Mouse (Mus musculus) hindbrain, postnatal 0 days (tissue): ENCODE data around the gene Acat2. TPM values are rescaled to one million over a fixed set of nuclear protein-coding genes. Genes with fewer than 3 reads are reported as not detected.
"Not testable (repeated sequence)": the region's sequence is repeated elsewhere in the genome, so short reads cannot be mapped to it uniquely, and the experiment has no call there.

Source experiments
- ATAC-seq: fragments of 200-750 bp; cut with Nextera tagmentation; 2 replicates; pipeline ENCODE4 v1.8.0; 2017; ENCODE audit warnings: mild to moderate bottlenecking, moderate TSS enrichment, moderate library complexity
- DNase-seq: peaks from one replicate; pipeline ENCODE4 v3.0.0-alpha.2; 2015; ENCODE audit warnings: low spot score
- H3K27ac ChIP-seq: fragments of 300-500 bp; sonication (generic); 2 replicates; pipeline ENCODE4 v1.5.1; 2014; ENCODE audit warnings: mild to moderate bottlenecking
- H3K27me3 ChIP-seq: fragments of 300-500 bp; sonication (generic); 2 replicates; pipeline ENCODE4 v1.6.1; 2014; ENCODE audit warnings: low read length, mixed read lengths; ENCODE audit not compliant: insufficient read depth
- H3K36me3 ChIP-seq: fragments of 300-500 bp; sonication (generic); 2 replicates; pipeline ENCODE4 v1.6.1; 2014; ENCODE audit warnings: low read length, mixed read lengths; ENCODE audit not compliant: insufficient read depth
- H3K4me1 ChIP-seq: fragments of 300-500 bp; sonication (generic); 2 replicates; pipeline ENCODE4 v1.6.1; 2014; ENCODE audit warnings: antibody characterized with exemption, low read length, mixed read lengths; ENCODE audit not compliant: insufficient read depth
- H3K4me2 ChIP-seq: fragments of 300-500 bp; sonication (generic); 2 replicates; pipeline ENCODE4 v1.6.1; 2014; ENCODE audit warnings: low read depth, mild to moderate bottlenecking, low read length, moderate library complexity, mixed read lengths
- H3K4me3 ChIP-seq: fragments of 300-500 bp; sonication (generic); 2 replicates; pipeline ENCODE4 v1.5.1; 2014; ENCODE audit warnings: low read length
- H3K9ac ChIP-seq: fragments of 300-500 bp; sonication (generic); replicated peaks from 2 replicates; pipeline ENCODE4 v1.6.1; 2014; ENCODE audit warnings: mild to moderate bottlenecking, low read length, moderate library complexity, mixed read lengths
- H3K9me3 ChIP-seq: fragments of 300-500 bp; sonication (generic); 2 replicates; pipeline ENCODE4 v1.6.1; 2016; ENCODE audit warnings: low read length, mixed read lengths
- CTCF ChIP-seq: IDR thresholded peaks from 2 replicates; pipeline ENCODE4 v1.5.1; 2016; ENCODE audit warnings: antibody characterized with exemption, control low read depth, low read depth
- WGBS: fragments of 180-500 bp; shearing (Covaris S2); extraction: QIAGEN DNeasy Blood & Tissue Kit; methylation state at CpG from one replicate; pipeline ENCODE4 v1.1.7; 2014; 5-methylcytosine and 5-hydroxymethylcytosine counted together
- polyA plus RNA-seq: library from polyadenylated mRNA; unstranded; fragments of >200 nt; fragmentation: Nextera tagmentation; extraction: Ambion mirVana; gene quantifications from 2 replicates; pipeline ENCODE4 v1.2.1, GENCODE M21; 2015
- total RNA-seq: library from RNA; depleted of rRNA; stranded (reverse); fragments of >200 nt; gene quantifications from 2 replicates; pipeline ENCODE4 v1.2.3, GENCODE M21; 2014

Gene Acat2
- total and polyA plus RNA-seq, 2 experiments from 2014 or later, result 161 to 212 TPM

GRCm38 (mm10) chr17:12938077-12938476 is 22.5 kb downstream of the Acat2 start:
- DNase-seq (no peak), ATAC-seq (no peak)
- H3K27ac ChIP-seq, result no peak overlapping the region
- H3K9ac ChIP-seq, result no peak overlapping the region
- 36% methylated on average over 2 of the region's 2 CpGs for WGBS
- no peaks in the 10 kb centered on the region for H3K4me1 ChIP-seq
- H3K27me3 ChIP-seq, result no peaks in the 10 kb centered on the region
- no peak for TF ChIP-seq CTCF
- no peak overlapping the region for H3K4me2 ChIP-seq
- H3K4me3 ChIP-seq, result no peak overlapping the region
- H3K36me3 ChIP-seq, result peaks cover 2% of the 10 kb centered on the region; the same call in 1 of the 2 replicates
- no peaks in the 10 kb centered on the region for H3K9me3 ChIP-seq

- DNase-seq, result no peak
- no peak for TF ChIP-seq CTCF
- H3K36me3 ChIP-seq, result no peaks in the 10 kb centered on the region
- H3K4me1 ChIP-seq, result no peaks in the 10 kb centered on the region
- no peak for ATAC-seq
- H3K9me3 ChIP-seq, result no peaks in the 10 kb centered on the region
- no peak overlapping the region for H3K27ac ChIP-seq
- WGBS, result 88% methylated on average over 2 of the region's 2 CpGs
- no peak overlapping the region for H3K4me3 ChIP-seq
- H3K9ac ChIP-seq, result no peak overlapping the region
- no peaks in the 10 kb centered on the region for H3K27me3 ChIP-seq
- H3K4me2 ChIP-seq, result no peak overlapping the region
These were observed 23.1 kb downstream of the Acat2 start for GRCm38 (mm10) chr17:12937412-12937970.

- no peaks in the 10 kb centered on the region for H3K4me1 ChIP-seq
- ATAC-seq, result no peak
- no peaks in the 10 kb centered on the region for H3K36me3 ChIP-seq
- no peak overlapping the region for H3K4me2 ChIP-seq
- no peaks in the 10 kb centered on the region for H3K9me3 ChIP-seq
- H3K27ac ChIP-seq, result no peak overlapping the region
- 60% methylated on average over 4 of the region's 4 CpGs for WGBS
- no peaks in the 10 kb centered on the region for H3K27me3 ChIP-seq
- H3K9ac ChIP-seq, result no peak overlapping the region
- TF ChIP-seq CTCF, result no peak
- no peak overlapping the region for H3K4me3 ChIP-seq
- no peak for DNase-seq
These were observed 24.8 kb downstream of the Acat2 start for GRCm38 (mm10) chr17:12935719-12936118.

GRCm38 (mm10) chr17:12931576-12931975 is 29.0 kb downstream of the Acat2 start:
- not testable (repeated sequence) for H3K4me1 ChIP-seq, H3K27me3 ChIP-seq, H3K9ac ChIP-seq, H3K4me2 ChIP-seq, ATAC-seq, H3K4me3 ChIP-seq, H3K27ac ChIP-seq, H3K36me3 ChIP-seq, DNase-seq, H3K9me3 ChIP-seq
- 86% methylated on average over 5 of the region's 5 CpGs for WGBS

- Histone ChIP-seq H3K27ac (no peak overlapping the region), H3K4me2 (no peak overlapping the region), H3K4me3 (no peak overlapping the region), H3K4me1 (no peaks in the 10 kb centered on the region), H3K36me3 (peaks cover 53% of the 10 kb centered on the region), H3K27me3 (no peaks in the 10 kb centered on the region), H3K9me3 (no peaks in the 10 kb centered on the region), H3K9ac (no peak overlapping the region)
- TF ChIP-seq CTCF, result no peak
- DNase-seq, result no peak
- 88% methylated on average over 8 of the region's 8 CpGs for WGBS
- no peak for ATAC-seq
These were observed 34.8 kb downstream of the Acat2 start for GRCm38 (mm10) chr17:12925703-12926180.

GRCm38 (mm10) chr17:12925001-12925400 is 35.5 kb downstream of the Acat2 start:
- Histone ChIP-seq H3K27ac (no peak overlapping the region), H3K27me3 (no peaks in the 10 kb centered on the region), H3K9me3 (no peaks in the 10 kb centered on the region), H3K36me3 (peaks cover 60% of the 10 kb centered on the region), H3K4me3 (no peak overlapping the region), H3K4me2 (no peak overlapping the region), H3K9ac (no peak overlapping the region), H3K4me1 (no peaks in the 10 kb centered on the region)
- WGBS, result 89% methylated on average over 3 of the region's 3 CpGs
- ATAC-seq, result no peak
- DNase-seq, result no peak
- no peak for TF ChIP-seq CTCF

- no peak overlapping the region for H3K9ac ChIP-seq
- H3K27ac ChIP-seq, result no peak overlapping the region
- H3K9me3 ChIP-seq, result no peaks in the 10 kb centered on the region
- no peak for ATAC-seq
- 93% methylated on average over 1 of the region's 1 CpGs for WGBS
- H3K4me3 ChIP-seq, result no peak overlapping the region
- no peak for TF ChIP-seq CTCF
- H3K4me1 ChIP-seq, result no peaks in the 10 kb centered on the region
- H3K27me3 ChIP-seq, result no peaks in the 10 kb centered on the region
- peaks cover 63% of the 10 kb centered on the region for H3K36me3 ChIP-seq
- DNase-seq, result no peak
- H3K4me2 ChIP-seq, result no peak overlapping the region
These were observed 39.5 kb downstream of the Acat2 start for GRCm38 (mm10) chr17:12921073-12921472.
